Mouse (Mus musculus) liver, postnatal 0 days (tissue): ENCODE measurements at regions not wholly inside any gene's neighbourhood (a gene's known extent, or its start where the extent isn't known, plus 50 kb on each side); places are given as distances from the start of the nearest gene placed in this dataset.
"Not testable (repeated sequence)": the region's sequence is repeated elsewhere in the genome, so short reads cannot be mapped to it uniquely, and the experiment has no call there.

Experiments
- CTCF ChIP-seq: sonication (generic); IDR thresholded peaks from 2 replicates; pipeline ENCODE4 v1.5.1; 2016; ENCODE audit warnings: antibody characterized with exemption, low read depth
- EP300 ChIP-seq: IDR thresholded peaks from 2 replicates; pipeline ENCODE4 v1.6.1; 2016; ENCODE audit warnings: antibody characterized with exemption, low read depth, mild to moderate bottlenecking

- TF ChIP-seq EP300, CTCF: not testable (repeated sequence)
Observed at GRCm38 (mm10) chr1:166912195-166912594, 89.0 kb upstream of the Fam78b start.
